Mouse (Mus musculus) hindbrain, embryonic 16.5 days (tissue): ENCODE data around the gene Sema4d. TPM values are rescaled to one million over a fixed set of nuclear protein-coding genes. Genes with fewer than 3 reads are reported as not detected.

Source experiments
- ATAC-seq: fragments of 200-750 bp; cut with Nextera tagmentation; 2 replicates; pipeline ENCODE4 v1.8.0; 2017; ENCODE audit warnings: moderate TSS enrichment, moderate library complexity
- H3K27ac ChIP-seq: fragments of 300-500 bp; sonication (generic); 2 replicates; pipeline ENCODE4 v1.5.1; 2014; ENCODE audit warnings: low read depth, mild to moderate bottlenecking, control low read depth, low read length, moderate library complexity
- H3K27me3 ChIP-seq: fragments of 300-500 bp; sonication (generic); replicated peaks from 2 replicates; pipeline ENCODE4 v1.6.1; 2014; ENCODE audit warnings: low read length; ENCODE audit not compliant: control insufficient read depth, insufficient read depth
- H3K36me3 ChIP-seq: fragments of 300-500 bp; sonication (generic); 2 replicates; pipeline ENCODE4 v1.6.1; 2014; ENCODE audit warnings: mild to moderate bottlenecking, low read length, moderate library complexity, mixed read lengths; ENCODE audit not compliant: control insufficient read depth, insufficient read depth
- H3K4me1 ChIP-seq: fragments of 300-500 bp; sonication (generic); 2 replicates; pipeline ENCODE4 v1.6.1; 2014; ENCODE audit warnings: low read depth, low read length; ENCODE audit not compliant: control insufficient read depth, insufficient read depth
- H3K4me2 ChIP-seq: fragments of 300-500 bp; sonication (generic); 2 replicates; pipeline ENCODE4 v1.6.1; 2014; ENCODE audit warnings: mild to moderate bottlenecking, low read length, control low read depth, moderate library complexity
- H3K4me3 ChIP-seq: fragments of 300-500 bp; sonication (generic); 2 replicates; pipeline ENCODE4 v1.5.1; 2014; ENCODE audit warnings: mild to moderate bottlenecking, low read length, control low read depth, moderate library complexity
- H3K9ac ChIP-seq: fragments of 300-500 bp; sonication (generic); 2 replicates; pipeline ENCODE4 v1.6.1; 2014; ENCODE audit warnings: low read depth, mild to moderate bottlenecking, control low read depth, low read length, moderate library complexity
- H3K9me3 ChIP-seq: fragments of 300-500 bp; sonication (generic); 2 replicates; pipeline ENCODE4 v1.6.1; 2014; ENCODE audit warnings: mild to moderate bottlenecking, low read length, moderate library complexity; ENCODE audit not compliant: control insufficient read depth
- WGBS: fragments of 180-500 bp; shearing (Covaris S2); extraction: QIAGEN DNeasy Blood & Tissue Kit; methylation state at CpG from one replicate; pipeline ENCODE4 v1.1.7; 2014; 5-methylcytosine and 5-hydroxymethylcytosine counted together
- polyA plus RNA-seq: library from polyadenylated mRNA; unstranded; fragments of >200 nt; fragmentation: Nextera tagmentation; extraction: Ambion mirVana; gene quantifications from 2 replicates; pipeline ENCODE4 v1.2.1, GENCODE M21; 2015

The Sema4d gene
- polyA plus RNA-seq, 1 experiment from 2014 or later, result 14.3 TPM

DNA sequence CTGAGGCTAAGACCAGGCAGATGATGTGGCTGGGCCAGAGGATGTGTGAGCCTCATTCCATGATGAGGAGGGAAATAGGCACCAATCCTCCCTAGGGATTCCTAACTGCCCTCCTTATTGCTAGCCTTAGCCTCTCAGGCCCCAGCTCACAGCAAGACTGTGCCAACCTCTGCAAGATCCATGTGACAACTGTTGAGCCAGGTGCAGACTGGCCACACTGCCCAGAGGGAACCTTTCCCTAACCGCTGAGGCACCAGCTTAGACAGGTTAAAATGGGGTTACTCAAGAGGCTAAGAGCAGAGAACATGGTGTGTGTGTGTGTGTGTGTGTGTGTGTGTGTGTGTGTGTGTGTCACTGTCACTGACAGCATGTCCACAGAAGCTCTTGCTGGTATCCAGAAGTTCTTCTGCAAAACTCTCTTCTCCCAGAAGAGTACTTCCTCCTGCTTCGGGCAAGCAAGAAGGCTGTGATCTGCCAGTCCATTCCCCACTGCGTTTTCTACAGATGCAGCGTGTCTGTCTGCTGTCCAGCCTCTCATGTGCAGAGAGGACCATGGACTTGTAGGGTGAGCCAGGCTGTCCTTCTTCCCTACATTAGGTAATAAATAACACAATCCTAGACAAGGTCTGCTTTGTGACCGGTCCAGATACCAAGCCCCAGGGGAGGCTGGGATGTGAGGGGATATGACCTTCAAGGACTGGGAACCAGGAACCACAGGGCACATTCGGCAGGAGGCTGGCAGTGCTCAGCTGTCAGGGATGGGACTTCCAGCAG, 24.8 kb upstream of the Sema4d start:
- no peaks in the 10 kb centered on the region for H3K27me3 ChIP-seq
- no peak overlapping the region for H3K4me2 ChIP-seq
- 0 out of 2 replicates have a peak, but pooled peaks have one; percentile 15 for ATAC-seq
- no peak overlapping the region for H3K4me3 ChIP-seq
- 75% methylated on average over 6 of the region's 6 CpGs for WGBS
- no peaks in the 10 kb centered on the region for H3K36me3 ChIP-seq
- no peaks in the 10 kb centered on the region for H3K9me3 ChIP-seq
- H3K27ac ChIP-seq, result no peak overlapping the region
- peaks cover 8% of the 10 kb centered on the region for H3K4me1 ChIP-seq
- H3K9ac ChIP-seq, result no peak overlapping the region

DNA sequence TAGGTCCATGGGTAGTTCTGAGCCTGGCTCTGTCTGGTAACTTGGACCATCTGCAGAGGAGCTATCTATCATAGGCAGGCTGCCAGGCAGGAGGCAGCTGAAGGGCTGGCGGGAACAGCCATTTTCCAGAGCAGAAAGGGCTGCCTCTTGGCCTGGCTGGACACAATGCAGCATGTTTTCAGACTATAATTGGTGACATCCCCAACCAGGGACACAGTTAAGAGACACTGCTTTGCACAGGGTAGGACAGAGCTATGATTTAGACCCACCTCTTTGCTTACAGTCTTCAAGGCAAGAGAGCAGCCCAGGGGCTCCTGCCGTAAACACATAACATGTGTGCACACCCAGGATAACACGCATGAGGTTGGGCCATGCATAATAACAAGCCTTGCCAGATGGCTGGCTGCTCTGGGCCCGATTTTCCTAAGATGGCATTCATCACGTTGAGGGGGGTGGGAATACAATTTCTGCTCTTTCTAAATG, 23.1 kb upstream of the Sema4d start:
- 41% methylated on average over 5 of the region's 5 CpGs for WGBS
- Histone ChIP-seq H3K4me2 (no peak overlapping the region), H3K27ac (peak overlapping the region; percentile 46), H3K9ac (no peak overlapping the region), H3K4me1 (peaks cover 8% of the 10 kb centered on the region), H3K4me3 (no peak overlapping the region), H3K9me3 (no peaks in the 10 kb centered on the region), H3K27me3 (no peaks in the 10 kb centered on the region), H3K36me3 (no peaks in the 10 kb centered on the region)
- ATAC-seq, result peak; percentile 77

DNA sequence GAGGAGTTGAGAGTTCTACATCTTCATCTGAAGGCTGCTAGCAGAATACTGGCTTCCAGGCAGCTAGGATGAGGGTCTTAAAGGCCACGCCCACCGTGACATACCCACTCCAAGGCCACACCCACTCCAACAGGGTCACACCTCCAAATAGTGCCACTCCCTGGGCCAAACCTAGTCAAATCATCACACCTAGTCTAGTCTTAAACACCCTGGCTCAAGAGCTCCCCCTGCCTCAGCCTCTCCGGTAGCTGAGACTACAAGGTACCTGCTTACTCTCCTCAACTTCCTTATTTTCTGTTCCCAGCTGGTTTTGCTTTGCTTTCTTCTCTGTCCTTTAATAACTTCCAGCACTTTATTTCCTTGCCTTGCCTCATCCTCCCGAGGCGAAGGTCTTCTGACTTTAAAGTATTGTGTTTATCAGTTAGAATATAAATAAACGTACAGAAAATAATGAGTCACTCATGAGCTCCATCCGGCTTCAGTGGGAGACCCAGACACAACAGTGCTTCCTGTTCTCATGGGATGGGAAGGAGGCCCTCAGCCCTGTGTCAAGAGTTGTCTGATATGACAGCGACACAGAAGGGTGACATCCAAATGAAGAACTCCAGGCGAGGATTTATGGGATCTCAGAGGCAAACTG, 22.4 kb upstream of the Sema4d start:
- H3K4me3 ChIP-seq, result no peak overlapping the region
- ATAC-seq, result no peak
- peaks cover 8% of the 10 kb centered on the region for H3K4me1 ChIP-seq
- no peaks in the 10 kb centered on the region for H3K36me3 ChIP-seq
- no peak overlapping the region for H3K9ac ChIP-seq
- peak overlapping the region; percentile 46; the same call in 1 of the 2 replicates for H3K27ac ChIP-seq
- 74% methylated on average over 9 of the region's 9 CpGs for WGBS
- no peaks in the 10 kb centered on the region for H3K9me3 ChIP-seq
- no peaks in the 10 kb centered on the region for H3K27me3 ChIP-seq
- H3K4me2 ChIP-seq, result no peak overlapping the region

DNA sequence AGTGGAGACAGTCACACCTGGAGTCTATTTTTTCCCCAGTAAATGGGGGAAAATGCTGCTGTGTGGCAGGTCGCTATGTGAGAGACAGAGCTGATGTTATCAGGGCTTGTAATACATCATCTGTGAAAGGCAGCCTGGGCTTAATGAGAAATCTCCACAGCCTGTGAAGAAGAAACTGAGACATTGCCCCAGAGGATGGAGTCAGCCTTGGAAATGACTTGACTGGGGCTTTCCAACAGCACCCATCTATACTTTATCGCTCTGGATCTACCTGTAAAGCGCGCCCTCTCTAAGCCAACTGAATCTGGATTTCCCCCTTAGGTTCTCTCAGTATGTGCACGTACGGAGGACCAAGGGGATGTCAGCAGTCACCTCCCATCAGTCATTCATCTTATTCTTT, 21.1 kb upstream of the Sema4d start:
- peaks cover 8% of the 10 kb centered on the region for H3K4me1 ChIP-seq

DNA sequence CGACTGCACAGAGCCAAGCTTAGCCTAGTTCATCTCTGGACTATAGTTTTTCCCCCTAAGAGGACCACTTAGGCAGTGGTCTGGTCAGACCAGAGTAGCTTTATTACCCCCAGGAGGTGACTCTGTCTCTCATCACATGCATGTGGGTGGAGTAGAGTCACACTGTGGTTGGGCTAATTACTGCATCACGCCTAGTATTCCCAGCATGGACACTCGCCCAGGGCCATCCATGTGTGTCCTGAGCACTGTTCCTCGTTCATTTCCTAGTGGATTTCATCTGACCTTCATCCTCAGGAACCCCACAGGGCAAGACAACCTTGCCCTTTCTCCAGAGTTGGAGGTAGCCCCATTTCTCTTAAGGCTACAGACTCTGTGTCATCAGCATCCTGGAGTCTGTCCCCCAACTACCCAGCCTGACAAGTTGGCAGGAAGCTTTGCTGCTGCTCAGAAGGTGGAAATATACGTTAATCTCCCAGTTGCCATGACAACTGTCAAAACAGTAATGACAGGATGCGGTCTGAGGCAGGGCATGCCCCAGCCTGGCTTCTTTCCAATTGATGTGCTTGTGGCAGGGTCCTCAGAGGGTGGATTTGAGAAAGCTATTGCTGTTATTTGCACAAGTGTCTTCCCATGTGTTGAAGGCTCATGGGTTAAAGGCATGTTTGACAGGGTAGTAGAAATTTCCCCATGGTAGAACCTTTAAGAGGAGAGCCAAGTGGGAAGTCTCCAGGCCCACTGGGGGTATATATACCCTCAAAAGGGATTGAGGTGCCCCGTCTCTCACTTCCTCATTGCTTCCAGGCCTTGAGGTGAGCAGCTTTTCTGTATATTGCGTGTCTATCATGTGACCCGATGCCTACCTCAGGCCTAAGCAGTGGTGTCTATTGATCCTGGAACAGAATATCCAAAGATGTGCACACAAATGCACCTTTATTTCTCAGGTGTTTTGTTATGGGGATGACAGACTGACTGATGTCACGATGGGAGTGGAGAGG, 20.4 kb upstream of the Sema4d start:
- H3K27me3 ChIP-seq, result no peaks in the 10 kb centered on the region
- 56% methylated on average over 10 of the region's 10 CpGs for WGBS
- H3K4me2 ChIP-seq, result no peak overlapping the region
- H3K9ac ChIP-seq, result no peak overlapping the region
- no peaks in the 10 kb centered on the region for H3K36me3 ChIP-seq
- ATAC-seq, result no peak
- no peak overlapping the region for H3K4me3 ChIP-seq
- H3K4me1 ChIP-seq, result peaks cover 8% of the 10 kb centered on the region
- no peaks in the 10 kb centered on the region for H3K9me3 ChIP-seq
- H3K27ac ChIP-seq, result no peak overlapping the region

More for the DNA sequence above, 21.1 kb upstream of the Sema4d start:
- H3K4me2 ChIP-seq, result no peak overlapping the region
- ATAC-seq, result no peak
- no peaks in the 10 kb centered on the region for H3K27me3 ChIP-seq
- H3K4me3 ChIP-seq, result no peak overlapping the region
- no peak overlapping the region for H3K27ac ChIP-seq
- H3K36me3 ChIP-seq, result no peaks in the 10 kb centered on the region
- 82% methylated on average over 6 of the region's 6 CpGs for WGBS
- H3K9ac ChIP-seq, result no peak overlapping the region
- no peaks in the 10 kb centered on the region for H3K9me3 ChIP-seq

DNA sequence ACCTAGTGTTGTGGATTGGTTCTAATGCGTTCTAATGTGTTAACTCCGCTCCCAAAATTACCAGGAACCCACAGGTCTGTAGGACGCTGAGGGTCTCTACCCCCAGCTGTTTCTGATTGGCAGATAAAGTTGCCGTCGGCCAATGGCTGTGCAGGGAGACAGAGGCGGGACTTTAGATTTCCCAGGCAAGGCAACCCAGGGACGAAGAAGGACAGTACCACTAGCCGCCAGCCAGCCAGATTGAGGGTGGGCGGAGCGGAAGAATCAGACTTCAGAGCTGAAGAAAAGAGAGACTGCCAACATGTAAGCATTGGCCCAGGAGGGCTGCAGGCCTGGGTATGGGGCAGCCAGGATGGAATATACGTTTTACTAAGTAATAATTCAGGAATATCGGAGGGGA, 14.6 kb upstream of the Sema4d start:
- Histone ChIP-seq H3K4me2 (no peak overlapping the region), H3K9ac (no peak overlapping the region), H3K27me3 (no peaks in the 10 kb centered on the region), H3K4me3 (no peak overlapping the region), H3K9me3 (no peaks in the 10 kb centered on the region), H3K27ac (no peak overlapping the region), H3K36me3 (no peaks in the 10 kb centered on the region), H3K4me1 (no peaks in the 10 kb centered on the region; the same call in none of the 2 replicates)
- ATAC-seq, result peak; percentile 50; the same call in 1 of the 2 replicates
- 27% methylated on average over 12 of the region's 12 CpGs for WGBS

DNA sequence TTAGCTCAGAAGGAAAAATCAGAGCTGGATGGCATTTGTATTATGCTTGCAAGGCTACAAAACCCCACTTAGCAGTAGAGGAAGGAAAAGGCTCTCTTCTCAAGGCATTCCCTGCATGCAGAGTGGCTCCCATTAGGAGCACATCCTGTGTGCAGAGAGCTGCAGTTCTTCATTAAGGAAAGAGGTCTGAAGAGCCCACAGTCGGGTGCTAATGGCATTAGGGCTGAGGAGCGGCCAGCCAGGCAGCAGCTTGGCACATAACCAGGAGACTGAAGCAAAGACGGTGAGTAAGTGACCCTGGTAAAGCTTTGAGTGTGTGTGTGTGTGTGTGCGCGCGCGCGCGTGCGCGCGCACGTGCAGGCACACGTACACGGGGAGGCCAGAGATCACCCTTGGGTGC, 12.7 kb upstream of the Sema4d start:
- H3K36me3 ChIP-seq, result no peaks in the 10 kb centered on the region
- ATAC-seq, result peak; percentile 24
- 68% methylated on average over 15 of the region's 15 CpGs for WGBS
- H3K4me2 ChIP-seq, result no peak overlapping the region
- H3K27me3 ChIP-seq, result no peaks in the 10 kb centered on the region
- H3K9ac ChIP-seq, result no peak overlapping the region
- no peak overlapping the region for H3K4me3 ChIP-seq
- no peaks in the 10 kb centered on the region; the same call in none of the 2 replicates for H3K4me1 ChIP-seq
- peak overlapping the region; percentile 63 for H3K27ac ChIP-seq
- H3K9me3 ChIP-seq, result no peaks in the 10 kb centered on the region

DNA sequence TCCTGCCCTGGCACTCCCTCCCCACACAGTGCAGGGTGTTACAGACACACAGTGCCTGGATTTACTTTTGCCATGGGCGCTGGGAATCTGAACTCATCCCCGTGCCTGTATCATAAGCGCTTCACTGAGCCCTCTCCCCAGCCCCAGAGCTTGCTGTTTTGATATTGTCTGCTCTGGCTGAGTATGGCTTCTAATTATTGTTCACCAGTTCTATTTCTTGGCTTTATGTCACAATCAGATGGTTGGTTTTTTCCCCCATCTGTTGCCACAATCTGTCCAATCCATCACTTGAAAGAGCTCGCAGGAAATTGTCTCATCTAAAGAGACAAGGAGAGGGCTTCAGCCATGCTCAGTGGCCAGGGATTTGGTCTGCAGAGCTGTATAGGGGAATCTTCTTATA, 12.1 kb upstream of the Sema4d start:
- no peak overlapping the region for H3K4me2 ChIP-seq
- WGBS, result 49% methylated on average over 4 of the region's 4 CpGs
- no peaks in the 10 kb centered on the region for H3K27me3 ChIP-seq
- no peaks in the 10 kb centered on the region for H3K36me3 ChIP-seq
- no peak overlapping the region for H3K9ac ChIP-seq
- no peaks in the 10 kb centered on the region for H3K9me3 ChIP-seq
- ATAC-seq, result peak; percentile 60
- no peak overlapping the region for H3K4me3 ChIP-seq
- H3K27ac ChIP-seq, result peak overlapping the region; percentile 63
- H3K4me1 ChIP-seq, result no peaks in the 10 kb centered on the region; the same call in none of the 2 replicates
